Mouse (Mus musculus): ENCODE results near the gene Speg. TPM values are rescaled to one million over a fixed set of nuclear protein-coding genes. Genes with fewer than 3 reads are reported as not detected.
A peak's percentile ranks its signal among the peaks of the same experiment; 100 is the strongest.

Gene Speg
- total RNA-seq, 4 experiments from 2014 or later = 177 to 190 (median 187) TPM

DNA sequence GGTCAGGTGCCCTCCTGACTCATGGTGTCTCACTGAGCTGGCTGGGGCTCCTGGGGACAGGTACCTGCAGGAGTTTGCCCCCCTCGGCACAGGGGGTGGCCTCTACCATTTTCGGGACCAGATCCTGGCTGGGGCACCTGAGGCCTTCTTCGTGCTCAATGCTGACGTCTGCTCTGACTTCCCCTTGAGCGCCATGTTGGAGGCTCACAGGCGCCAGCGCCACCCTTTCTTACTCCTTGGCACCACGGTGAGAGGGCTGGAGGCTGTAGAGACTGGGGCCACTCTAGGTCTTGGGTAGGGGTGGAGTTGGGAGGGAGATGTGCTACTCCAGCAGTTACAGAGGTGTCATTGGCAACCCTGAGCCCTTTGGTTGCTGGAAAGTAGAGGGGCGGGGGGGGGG lies 63.7 kb downstream of the Speg start:
- DNase-seq (ENCODE audit: low spot score in 2 of 2) = no peak

DNA sequence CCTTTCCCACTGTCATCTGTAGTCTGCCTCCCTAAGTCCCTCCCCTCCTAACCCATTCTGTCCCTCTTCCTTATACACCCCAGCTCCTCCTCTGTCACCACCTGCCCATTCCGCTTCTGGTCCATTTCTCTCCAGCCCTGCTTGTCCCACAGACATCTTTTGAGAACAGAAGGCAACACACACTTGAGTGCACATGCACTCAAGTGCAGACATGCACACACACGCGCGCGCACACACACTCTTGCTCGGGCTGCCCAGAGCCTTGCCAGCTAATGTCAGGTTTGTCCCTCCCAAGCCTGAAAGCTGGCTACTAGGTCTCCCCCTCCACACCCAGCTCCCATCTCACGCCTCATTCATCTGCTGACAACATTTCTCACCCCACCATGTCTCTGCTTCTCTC lies 65.6 kb downstream of the Speg start:
- no peak for DNase-seq (ENCODE audit: low spot score in 2 of 2)

DNA sequence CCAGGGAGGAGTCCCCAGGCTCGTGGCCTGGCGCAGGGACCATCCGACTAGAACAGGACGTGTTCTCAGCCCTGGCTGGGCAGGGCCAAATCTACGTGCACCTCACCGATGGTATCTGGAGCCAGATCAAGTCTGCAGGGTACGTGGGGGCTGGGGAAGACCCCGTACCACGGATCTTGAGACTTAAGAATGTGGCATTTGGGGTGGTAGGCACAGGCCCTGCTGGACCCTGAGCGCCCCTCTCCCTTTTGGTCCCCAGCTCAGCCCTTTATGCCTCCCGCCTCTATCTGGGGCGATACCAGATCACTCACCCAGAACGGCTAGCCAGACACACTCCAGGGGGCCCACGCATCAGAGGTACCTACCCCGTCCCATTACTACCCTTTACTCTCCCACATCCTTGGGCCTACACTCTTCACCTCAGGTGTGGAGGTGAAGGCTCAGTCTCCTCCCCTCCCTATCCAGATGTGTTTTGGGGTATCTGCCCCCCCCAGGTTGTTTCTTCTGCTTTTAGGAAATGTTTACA lies 66.4 kb downstream of the Speg start:
- DNase-seq (ENCODE audit: low spot score in 2 of 2) = no peak

DNA sequence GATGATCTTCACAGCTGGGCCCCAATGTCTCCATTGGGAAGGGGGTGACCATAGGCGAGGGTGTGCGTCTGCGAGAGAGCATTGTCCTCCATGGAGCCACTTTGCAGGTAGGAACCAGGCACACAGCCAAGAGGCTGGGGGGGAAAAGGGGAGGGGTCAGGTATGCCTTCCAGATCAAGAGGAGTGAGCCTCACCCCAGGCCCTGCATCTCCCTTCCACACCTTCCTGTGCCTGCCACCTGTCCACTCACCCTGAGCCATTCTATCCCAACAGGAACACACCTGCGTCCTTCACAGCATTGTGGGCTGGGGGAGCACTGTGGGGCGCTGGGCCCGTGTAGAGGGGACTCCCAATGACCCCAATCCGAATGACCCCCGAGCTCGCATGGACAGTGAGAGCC lies 67.1 kb downstream of the Speg start:
- DNase-seq (ENCODE audit: low spot score in 2 of 2) = no peak

DNA sequence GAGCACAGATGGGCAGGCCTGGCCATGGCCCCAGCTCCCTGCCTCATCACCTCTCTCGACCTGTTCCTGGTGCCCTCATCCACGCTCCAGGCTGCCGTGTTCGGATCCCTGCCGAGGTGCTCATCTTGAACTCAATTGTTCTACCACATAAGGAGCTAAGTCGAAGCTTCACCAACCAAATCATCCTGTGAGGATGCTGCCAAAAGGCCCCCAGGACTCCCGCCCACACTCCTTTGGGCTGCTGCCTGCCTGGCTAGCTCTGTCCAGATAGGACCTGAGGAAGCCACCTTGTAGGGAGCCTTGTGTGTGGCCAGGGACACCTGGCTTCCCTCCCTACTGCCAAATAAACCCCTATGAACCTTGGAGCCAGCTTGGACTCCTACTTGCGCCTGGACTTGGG lies 67.7 kb downstream of the Speg start:
- DNase-seq (ENCODE audit: low spot score in 2 of 2) = no peak

DNA sequence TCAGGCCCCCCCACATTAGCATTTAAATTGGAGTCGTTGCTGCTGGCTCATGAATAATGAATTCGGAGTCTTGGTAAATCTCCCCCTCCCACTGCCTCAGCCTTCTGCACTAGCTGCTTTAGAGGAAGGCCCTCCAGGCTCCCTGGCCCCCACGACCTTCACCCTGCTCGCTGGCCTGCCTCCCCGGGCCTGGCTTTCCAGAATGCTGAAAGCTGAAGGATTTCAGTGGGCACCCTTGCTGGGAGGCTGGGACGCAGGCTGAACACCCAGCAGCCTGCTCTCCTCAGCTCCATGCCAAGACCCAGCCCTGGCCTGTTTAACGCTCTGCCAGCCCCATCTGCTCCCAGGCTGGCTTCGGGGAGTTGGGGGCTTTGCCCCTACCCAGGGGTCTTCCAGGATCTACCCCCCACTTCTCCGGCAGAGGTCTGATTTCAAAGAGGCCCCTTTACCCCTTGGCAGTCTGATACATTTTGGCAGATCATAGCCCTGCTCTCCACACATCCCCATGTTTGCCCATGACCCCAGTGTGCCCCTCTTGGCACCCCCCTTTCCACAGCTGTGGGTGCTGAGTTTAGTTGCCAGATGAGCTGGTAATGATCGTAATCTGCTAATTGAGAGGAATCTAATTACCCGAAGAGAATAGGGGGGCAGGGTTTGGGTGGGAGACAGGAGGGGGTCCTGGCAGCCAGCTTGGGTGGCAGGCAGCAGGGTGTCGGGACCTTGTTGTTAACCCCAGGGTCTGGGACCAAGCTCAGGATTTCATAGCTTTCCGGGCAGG lies 68.3 kb downstream of the Speg start:
- no peak for DNase-seq (ENCODE audit: low spot score in 2 of 2)

DNA sequence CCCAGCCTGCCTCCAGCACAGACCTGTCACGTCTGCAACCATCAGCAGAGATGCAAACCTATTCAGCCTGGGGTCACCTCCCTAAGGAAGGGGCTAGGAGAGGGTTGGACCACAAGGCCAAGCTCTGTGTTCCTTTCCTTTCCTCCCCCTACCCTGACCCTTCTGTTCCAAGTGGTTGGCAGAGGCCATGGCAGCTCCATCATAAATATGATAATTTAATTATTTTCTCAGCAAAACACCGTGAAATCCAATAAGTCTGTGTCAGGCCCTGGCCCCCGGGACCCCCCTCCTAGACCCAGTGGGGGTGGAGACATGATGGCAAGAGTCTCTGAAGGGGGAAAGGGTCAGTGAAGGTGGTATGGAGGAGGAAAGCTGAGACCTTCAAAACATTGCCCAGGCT lies 69.1 kb downstream of the Speg start:
- DNase-seq (ENCODE audit: low spot score in 2 of 2) = no peak

DNA sequence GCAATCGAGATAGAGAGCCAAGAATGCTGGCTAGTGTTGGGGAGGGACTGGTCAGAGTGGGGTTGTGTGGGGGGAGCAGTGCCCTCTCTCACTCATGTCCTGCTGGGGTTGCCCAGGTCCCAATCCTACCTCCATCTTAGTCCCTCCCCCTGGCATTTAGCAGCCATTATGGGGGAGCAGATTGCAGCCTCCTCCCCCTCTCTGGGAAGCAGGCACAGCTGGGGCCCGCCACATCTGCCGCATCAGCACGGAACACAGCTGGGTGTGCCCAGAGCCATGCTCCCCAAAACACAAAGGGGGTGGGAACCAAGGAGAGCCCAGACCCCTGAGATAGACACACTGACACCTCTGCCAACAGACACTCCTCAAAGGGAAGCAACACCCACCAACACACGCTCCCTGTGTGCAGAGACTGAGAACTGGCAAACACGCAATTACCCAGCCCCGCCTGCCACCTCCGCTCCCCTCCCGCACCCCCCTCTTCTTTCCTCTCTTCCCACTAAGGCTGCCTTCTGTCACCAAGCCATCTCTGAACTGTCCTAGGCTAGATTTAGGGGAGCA lies 70.1 kb downstream of the Speg start:
- DNase-seq (ENCODE audit: low spot score in 2 of 2) = no peak

DNA sequence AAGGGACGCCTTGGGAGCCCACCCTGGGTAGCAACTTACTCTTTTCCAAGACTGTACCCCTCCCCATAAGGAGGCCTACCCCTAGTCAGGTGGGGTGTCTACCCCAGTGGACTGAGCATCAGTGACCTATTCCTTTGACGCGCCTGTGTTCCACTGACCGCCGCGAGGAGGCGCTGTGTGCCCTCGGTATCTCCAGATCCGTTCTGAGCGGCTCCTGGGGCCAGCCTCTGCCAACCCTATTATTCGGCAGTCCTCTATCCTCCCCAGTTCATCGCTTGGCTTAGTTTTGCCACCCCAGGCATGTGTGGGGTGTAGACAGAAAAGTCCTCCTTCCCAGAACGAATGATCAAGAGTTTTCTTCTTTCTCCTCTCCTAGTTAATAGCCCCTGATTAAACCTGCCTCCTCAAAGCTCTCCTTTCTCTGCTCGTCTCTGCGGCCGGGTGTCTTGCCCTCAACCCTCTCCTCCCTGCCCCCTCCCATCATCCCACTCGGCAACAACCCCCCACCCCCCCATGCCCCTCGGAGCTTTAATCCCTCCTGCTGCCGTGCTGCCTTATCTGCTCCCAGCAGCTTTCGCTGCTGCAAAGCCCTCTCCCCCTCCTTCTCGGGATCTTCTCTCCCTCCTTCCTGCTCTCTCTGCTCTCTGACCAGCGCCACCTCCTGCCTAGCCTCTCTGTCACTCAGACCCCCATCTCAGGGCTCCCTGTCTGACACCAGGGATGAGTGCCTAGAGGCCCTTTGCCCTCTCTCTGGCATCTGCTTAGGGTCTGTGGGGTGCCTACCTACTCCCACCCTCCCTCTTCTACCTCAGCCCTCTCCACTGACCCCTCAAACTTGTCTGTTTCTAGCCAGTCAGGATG lies 70.9 kb downstream of the Speg start:
- DNase-seq (ENCODE audit: low spot score in 2 of 2) = peak in 1 of 2 experiments; percentile 63

DNA sequence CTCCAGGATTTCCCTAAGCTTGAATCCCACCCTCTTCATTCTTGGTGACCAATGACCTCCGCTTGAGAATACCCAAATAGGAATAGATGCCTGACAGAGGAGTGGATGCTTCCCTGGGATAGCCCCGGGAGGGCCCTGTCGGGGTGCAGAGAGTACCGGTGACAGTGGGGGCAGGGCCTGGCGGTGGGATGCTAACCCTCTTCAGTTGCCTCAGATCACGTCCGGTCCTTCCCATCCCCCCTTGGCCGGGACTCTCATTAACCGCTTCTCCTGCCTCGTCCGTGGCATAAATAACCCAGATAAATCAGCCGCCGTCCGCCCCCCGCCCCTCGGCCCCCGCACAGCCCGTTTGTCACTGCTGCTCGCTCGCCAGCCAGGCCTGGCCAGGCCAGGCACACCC lies 71.6 kb downstream of the Speg start:
- no peak for DNase-seq (ENCODE audit: low spot score in 2 of 2)

DNA sequence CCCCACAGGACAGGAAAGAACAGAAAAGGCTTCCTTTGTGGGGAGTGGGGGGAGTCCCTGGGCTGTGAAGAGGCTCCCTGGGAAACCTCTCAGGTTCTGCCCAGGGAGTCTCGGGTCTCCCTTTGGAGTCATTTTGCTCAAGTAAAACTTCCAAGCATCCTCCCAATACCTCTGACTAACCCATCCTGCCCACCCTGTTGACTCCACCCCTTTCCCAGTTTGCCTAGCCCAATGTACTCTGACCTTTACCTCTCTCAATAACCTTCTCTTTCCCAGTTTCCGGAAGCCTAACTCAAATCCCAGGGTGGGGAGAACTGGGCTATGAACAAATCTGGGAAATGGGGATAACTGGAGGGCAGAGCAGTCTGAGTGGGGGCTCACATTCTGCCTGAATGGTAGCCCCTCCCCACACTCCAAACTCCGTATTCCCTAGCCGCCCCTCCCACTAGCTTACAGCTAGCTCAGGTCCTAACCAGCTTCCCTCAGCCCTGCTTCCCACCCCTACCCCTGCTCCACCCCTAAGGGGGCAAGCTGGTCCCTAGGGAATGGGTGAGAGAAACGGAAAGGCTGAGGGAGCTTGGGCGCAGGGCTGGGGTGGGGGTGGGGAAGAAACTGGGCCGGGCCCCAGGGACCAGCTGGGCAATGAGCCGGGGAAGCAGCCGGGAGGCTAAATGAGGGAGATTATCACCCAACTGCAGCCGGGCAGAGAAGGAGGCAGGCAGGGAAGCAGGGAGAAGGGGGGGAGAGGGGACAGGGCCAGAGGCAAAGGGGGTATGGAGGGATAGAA lies 72.4 kb downstream of the Speg start:
- DNase-seq (ENCODE audit: low spot score in 2 of 2) = no peak

DNA sequence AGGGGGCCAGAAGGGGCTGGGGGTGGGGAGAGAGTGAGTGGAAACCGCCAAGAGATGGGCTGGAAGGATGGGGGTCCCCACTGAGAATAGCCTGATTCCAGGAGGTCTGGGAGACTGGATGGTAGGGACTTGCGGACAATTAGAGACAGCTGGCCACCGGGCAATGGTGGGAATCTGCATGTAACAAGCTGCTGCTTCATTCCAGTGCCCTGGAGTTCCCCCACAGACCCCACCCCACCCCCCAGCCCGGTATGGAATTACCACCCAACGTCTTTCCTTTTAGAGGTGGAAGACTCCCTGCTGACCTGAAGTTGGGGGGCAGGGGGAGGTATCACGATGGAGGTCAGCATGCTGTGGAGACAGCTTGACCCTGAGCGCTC lies 72.9 kb downstream of the Speg start:
- DNase-seq (ENCODE audit: low spot score in 2 of 2) = no peak

DNA sequence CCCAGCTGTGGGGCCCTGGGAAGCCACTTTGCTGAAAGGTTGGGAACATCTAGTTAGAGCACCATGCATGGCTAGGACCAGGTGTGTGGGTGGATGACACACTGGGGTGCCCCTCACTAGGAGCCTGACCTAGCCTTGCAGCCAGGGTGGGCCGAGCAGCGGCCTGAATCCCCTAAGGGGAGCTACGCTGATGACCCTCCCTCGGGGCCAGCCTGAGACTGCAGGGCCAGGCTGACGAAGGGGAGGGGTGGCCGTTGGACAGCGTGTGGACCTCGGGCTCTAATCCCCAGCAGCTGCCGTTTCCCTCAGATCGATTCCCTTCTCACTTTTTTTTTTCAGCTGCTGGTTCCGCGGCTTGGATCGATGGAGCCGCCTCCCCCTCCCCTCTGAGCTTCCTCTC lies 73.8 kb downstream of the Speg start:
- DNase-seq (ENCODE audit: low spot score in 2 of 2) = no peak

DNA sequence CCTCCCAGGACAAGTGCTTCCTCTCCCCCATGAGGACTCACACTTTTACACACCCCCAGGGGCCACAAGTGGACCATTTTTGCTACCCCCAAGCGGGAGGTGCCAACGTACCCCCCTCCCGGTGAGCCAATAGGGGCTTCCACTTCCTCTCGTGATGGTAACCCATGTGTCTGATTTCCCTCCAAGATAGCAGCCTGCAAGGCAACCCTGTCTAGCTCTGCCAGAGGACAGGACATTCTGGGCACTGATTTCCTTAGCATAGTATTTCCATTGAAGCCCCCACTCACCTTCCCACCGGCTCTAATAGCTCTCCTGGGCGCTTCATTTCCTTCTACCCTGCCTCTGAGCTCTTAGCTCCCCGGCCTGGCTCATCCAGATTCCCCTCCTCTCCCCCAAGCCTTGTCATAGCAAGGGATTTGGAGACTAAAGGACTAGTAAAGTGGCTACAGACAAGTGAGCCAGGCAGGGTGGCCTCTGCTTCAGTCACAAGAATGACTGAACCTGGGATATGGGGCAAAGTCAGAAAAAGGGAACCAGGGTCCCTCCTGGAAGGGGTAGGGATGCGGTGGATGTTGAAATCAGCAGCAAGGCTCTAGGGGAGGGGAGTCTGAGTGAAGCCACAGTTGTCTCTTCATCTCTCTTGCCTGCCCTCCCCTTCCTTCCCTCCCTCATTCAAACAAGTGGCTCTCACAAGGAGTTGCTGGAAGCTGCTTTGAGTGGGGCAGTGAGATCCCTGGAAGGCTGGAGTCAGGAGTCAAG lies 74.5 kb downstream of the Speg start:
- DNase-seq (ENCODE audit: low spot score in 2 of 2) = no peak

DNA sequence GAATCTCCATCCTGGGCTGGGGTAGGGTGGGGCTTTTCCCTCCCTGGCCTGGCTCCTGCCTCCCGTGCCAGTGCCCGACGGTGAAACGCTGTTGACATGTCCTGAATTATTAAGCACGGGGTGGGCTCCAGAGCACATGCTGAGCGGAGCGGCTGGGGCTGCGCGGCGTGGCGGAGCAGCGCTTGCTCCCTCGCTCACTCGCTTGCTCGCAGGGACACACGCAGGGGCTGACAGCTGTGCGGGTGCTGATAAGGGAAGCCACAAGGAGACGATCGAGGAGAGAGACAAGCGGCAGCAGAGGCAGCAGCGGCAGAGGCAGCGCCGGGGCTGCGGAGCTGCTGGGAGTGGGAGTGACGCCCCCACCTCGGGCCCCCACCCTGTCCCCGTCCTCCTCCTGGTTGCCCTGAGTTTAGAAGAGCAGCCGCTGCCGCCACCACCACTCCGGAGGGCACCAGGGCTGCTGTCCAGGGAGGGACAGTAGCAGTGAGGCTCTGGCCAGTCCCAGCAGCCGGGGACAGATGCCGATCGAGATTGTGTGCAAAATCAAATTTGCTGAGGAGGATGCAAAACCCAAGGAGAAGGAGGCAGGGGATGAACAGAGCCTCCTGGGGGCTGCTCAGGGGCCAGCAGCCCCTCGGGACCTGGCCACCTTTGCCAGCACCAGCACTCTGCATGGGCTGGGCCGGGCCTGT lies 75.4 kb downstream of the Speg start, which contains the start of gene Asic4:
TSS of gene Asic4 (plus strand) at position 123 of the 692 bp plus-strand sequence.
- no peak for DNase-seq (ENCODE audit: low spot score in 2 of 2)

DNA sequence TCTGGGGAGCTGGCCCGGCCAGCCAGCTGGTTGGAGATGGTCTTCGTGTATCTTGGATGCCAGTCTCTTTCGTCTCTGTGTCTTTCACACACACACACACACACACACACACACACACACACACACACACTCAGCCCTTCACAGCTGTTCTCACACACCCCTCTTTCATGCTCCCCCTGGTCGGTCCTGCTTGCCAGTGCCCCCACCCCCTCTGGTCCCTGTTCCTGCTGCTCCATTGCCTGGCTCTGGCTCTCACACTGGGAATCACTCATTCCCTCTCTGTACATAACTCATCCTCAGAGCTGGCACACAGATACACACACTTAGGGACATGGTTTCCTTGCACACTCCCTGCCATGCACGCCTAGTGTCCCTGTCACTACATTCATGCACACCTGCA lies 76.8 kb downstream of the Speg start:
- DNase-seq (ENCODE audit: low spot score in 2 of 2) = no peak

DNA sequence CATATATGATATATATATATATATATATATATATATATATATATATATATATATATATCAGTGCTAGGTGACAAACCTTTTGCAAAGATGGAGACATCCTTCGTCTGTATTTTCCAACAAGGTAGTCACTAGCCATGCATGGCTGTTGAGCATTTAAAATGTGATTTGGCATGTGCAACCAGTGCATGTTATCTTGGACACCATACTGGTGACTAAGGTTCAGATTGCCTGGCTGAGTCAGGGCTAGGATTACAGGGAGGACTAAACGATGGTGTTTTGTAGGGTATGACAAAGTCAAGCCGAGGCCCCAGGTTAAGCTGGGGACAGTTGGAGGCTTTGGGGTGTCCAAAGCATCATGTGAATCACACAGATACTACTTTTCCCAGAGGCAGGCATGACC lies 80.3 kb downstream of the Speg start:
- no peak for DNase-seq (ENCODE audit: low spot score in 2 of 2)

DNA sequence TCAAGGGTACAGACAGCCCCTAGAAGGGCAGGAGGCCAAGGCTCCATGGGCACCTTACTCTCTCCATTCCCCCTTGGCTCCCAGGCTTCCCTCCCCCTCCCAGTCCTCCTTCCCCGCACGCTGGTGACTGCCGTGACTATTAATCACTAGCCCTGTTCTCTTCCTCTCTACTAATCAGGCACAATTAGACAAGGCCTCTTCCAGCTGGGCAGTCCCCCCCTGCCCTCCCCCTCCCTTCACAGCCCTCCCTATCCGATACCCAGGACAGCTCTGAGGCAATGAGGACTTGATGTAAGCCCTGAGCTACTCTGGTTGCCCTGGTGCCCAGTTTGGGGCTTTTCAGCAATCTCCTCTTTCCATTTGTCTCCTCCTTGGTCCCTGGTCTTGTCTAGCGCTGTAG lies 80.9 kb downstream of the Speg start:
- no peak for DNase-seq (ENCODE audit: low spot score in 2 of 2)

DNA sequence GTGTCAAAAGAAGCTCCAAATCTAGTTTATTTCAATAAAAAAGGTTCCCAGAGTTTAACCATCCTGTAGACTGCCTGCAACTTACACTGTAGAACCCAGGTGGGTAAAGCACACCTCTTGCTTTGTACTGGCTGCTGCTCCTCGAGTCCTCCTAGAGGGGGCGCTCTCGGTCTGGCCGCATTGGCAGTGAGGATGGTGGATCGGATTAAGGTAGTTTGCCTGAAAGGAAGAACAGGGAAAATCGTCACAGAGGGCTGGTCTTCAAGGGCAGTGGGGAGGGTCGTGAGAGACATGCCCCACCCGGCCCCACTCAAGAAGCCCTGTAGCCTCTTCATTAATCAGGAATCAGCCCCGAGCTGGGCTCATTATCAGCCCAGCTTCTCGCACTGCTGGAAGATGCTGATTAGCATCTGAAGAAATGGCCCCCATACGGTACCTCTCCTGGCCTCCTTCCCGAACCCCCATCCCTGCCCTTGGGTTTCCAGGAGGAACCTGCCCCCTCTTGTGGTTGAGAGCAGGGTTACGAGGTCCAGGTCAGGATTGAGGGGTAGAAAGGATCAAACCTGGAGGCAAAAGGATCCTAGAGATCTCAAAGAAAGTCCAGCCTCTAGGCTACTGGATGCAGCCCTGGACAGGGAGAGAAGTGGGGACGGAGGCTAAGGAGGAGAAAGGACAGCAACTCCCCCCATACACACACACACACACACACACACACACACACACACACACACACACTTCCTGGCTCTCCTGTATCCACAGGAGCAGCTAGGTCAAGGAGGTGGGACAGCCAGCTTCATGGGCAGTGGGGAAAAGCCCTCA lies 81.9 kb downstream of the Speg start:
- no peak for DNase-seq (ENCODE audit: low spot score in 2 of 2)

All from left cerebral cortex, adult 8-10 months (tissue).